Mouse (Mus musculus) heart, adult 2 months (tissue): ENCODE measurements at regions not wholly inside any gene's neighbourhood (a gene's known extent, or its start where the extent isn't known, plus 50 kb on each side); places are given as distances from the start of the nearest gene placed in this dataset.

Experiments
- DNase-seq, 2 experiments: peaks; one replicate each; pipeline ENCODE4 v3.0.0; 2021
- H3K27ac ChIP-seq: fragments of 200-600 bp; 2 replicates; pipeline ENCODE4 v1.8.1; 2022
- H3K27me3 ChIP-seq: fragments of 200-500 bp; 2 replicates; pipeline ENCODE4 v1.6.1; 2012; ENCODE audit warnings: mild to moderate bottlenecking, low read length, inconsistent platforms, mixed read lengths; ENCODE audit not compliant: control insufficient read depth, insufficient read depth
- H3K36me3 ChIP-seq: fragments of 200-500 bp; 2 replicates; pipeline ENCODE4 v1.6.1; 2012; ENCODE audit warnings: low read length, inconsistent platforms; ENCODE audit not compliant: control insufficient read depth, insufficient read depth
- H3K4me1 ChIP-seq: fragments of 200-500 bp; 2 replicates; pipeline ENCODE4 v1.6.1; 2011; ENCODE audit warnings: low read length; ENCODE audit not compliant: control insufficient read depth, insufficient read depth
- H3K4me3 ChIP-seq: fragments of 200-600 bp; 2 replicates; pipeline ENCODE4 v1.8.1; 2022
- H3K79me2 ChIP-seq: fragments of 200-500 bp; replicated peaks from 2 replicates; pipeline ENCODE4 v1.6.1; 2012; ENCODE audit warnings: mild to moderate bottlenecking, inconsistent platforms, low read length, moderate library complexity, mixed read lengths; ENCODE audit not compliant: control insufficient read depth, insufficient read depth
- H3K9ac ChIP-seq: fragments of 200-500 bp; 2 replicates; pipeline ENCODE4 v1.6.1; 2012; ENCODE audit warnings: low read depth, mild to moderate bottlenecking, control low read depth, inconsistent platforms, low read length, mixed read lengths
- CTCF ChIP-seq: fragments of 200-600 bp; IDR thresholded peaks from 2 replicates; pipeline ENCODE4 v1.8.1; 2022; ENCODE audit warnings: antibody characterized with exemption, mild to moderate bottlenecking, moderate library complexity
- EP300 ChIP-seq: fragments of 200-500 bp; IDR thresholded peaks from 2 replicates; pipeline ENCODE4 v1.6.1; 2011; ENCODE audit warnings: low read depth, low read length, control low read depth; ENCODE audit not compliant: insufficient read depth
- POLR2A ChIP-seq: fragments of 200-500 bp; IDR thresholded peaks from 2 replicates; pipeline ENCODE4 v1.6.1; 2011; ENCODE audit warnings: mild to moderate bottlenecking, low read depth, low read length, control low read depth; ENCODE audit not compliant: insufficient read depth
- WGBS: fragments of 180-500 bp; shearing (Covaris S2); methylation state at CpG from one replicate; pipeline ENCODE4 v1.1.7; 2018; 5-methylcytosine and 5-hydroxymethylcytosine counted together
- intact Hi-C: fragments of 180-260 bp; cut with DNase I; formaldehyde crosslinking; loops from one replicate; pipeline ENCODE4 v1.15.1; 2025

DNA sequence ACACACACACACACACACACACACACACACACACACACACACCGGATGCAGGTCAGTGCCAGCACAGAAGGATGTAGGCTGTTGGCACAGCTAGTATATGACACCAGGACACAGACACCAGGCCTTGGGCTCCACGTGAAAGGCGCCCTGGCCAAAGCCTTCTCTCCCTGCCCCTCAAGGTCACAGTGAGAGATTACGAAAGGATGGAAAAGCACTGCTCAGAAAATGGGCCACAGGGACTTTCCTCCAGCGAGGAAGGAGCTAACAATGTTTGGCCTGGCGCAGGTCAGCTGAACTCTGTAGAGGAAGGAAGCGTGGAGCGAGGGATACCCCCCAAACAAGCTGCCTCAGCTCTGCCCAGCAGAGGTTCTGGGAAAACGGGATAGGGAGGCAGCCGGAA, 161.0 kb downstream of the Ly86 start:
- 31% methylated on average over 10 of the region's 10 CpGs for WGBS
- intact Hi-C loops, result no loop called here
- H3K36me3 ChIP-seq, result no peaks in the 10 kb centered on the region; the same call in 1 of the 2 replicates
- H3K4me1 ChIP-seq, result peaks cover 30% of the 10 kb centered on the region
- peak overlapping the region; percentile 87 for H3K27ac ChIP-seq
- no peaks in the 10 kb centered on the region for H3K27me3 ChIP-seq
- peak; percentile 55 to 75 for DNase-seq
- H3K79me2 ChIP-seq, result no peaks in the 10 kb centered on the region
- H3K9ac ChIP-seq, result no peak overlapping the region
- no peak overlapping the region for H3K4me3 ChIP-seq
- TF ChIP-seq EP300 (peak; percentile 58), CTCF (no peak)

DNA sequence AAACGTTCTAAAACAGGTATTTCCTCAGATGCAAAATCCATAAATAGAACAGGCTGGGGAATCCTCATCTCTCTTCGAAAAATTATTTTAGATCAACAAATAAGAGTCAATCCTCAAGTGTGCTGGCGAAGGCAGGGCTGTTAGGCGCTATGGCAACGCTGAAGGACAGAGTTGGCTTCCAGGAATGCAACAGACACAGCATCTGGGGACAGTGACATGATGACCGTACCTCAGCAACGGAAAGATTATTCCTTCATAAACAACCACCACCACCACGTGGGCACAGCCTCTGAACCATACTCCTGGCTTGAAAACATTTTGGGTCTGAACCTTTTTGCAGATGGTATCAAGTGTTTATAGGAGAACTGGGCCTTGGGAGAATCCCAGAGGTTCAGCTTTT, 161.7 kb downstream of the Ly86 start:
- H3K4me3 ChIP-seq, result no peak overlapping the region
- peaks cover 30% of the 10 kb centered on the region for H3K4me1 ChIP-seq
- no peak for DNase-seq
- no peaks in the 10 kb centered on the region for H3K79me2 ChIP-seq
- TF ChIP-seq CTCF, result no peak
- TF ChIP-seq POLR2A, result no peak
- TF ChIP-seq EP300, result no peak
- peak overlapping the region; percentile 87 for H3K27ac ChIP-seq
- intact Hi-C loops, result no loop called here
- no peaks in the 10 kb centered on the region for H3K27me3 ChIP-seq
- WGBS, result 57% methylated on average over 8 of the region's 8 CpGs
- H3K9ac ChIP-seq, result no peak overlapping the region
- no peaks in the 10 kb centered on the region; the same call in 1 of the 2 replicates for H3K36me3 ChIP-seq

DNA sequence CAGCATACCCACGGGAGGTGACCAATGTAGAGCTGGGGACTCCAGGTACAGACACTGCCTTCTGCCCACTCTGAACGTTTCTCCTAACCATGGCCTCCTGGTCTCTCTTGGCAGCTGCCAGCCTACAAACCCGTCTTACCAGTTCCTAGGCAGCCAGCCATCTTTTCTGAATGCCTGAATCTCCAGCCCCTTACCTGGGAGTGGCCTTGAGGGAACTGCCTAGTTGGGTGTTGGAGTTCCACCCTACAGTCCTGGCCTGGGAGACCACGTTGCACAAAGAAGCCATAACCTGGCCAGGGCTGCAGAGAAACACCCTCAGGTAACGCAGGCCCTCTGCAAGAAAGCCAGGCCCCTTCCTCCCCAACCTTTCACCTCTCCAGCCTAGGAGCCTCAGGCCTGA, 162.1 kb downstream of the Ly86 start:
- intact Hi-C loops, result no loop called here
- Histone ChIP-seq H3K4me3 (no peak overlapping the region), H3K36me3 (no peaks in the 10 kb centered on the region; the same call in 1 of the 2 replicates), H3K9ac (no peak overlapping the region), H3K4me1 (peaks cover 30% of the 10 kb centered on the region), H3K27me3 (no peaks in the 10 kb centered on the region), H3K27ac (peak overlapping the region; percentile 87), H3K79me2 (no peaks in the 10 kb centered on the region)
- no peak for DNase-seq
- WGBS, result 54% methylated on average over 5 of the region's 5 CpGs
- no peak for TF ChIP-seq EP300
- TF ChIP-seq CTCF, result no peak
- no peak for TF ChIP-seq POLR2A

DNA sequence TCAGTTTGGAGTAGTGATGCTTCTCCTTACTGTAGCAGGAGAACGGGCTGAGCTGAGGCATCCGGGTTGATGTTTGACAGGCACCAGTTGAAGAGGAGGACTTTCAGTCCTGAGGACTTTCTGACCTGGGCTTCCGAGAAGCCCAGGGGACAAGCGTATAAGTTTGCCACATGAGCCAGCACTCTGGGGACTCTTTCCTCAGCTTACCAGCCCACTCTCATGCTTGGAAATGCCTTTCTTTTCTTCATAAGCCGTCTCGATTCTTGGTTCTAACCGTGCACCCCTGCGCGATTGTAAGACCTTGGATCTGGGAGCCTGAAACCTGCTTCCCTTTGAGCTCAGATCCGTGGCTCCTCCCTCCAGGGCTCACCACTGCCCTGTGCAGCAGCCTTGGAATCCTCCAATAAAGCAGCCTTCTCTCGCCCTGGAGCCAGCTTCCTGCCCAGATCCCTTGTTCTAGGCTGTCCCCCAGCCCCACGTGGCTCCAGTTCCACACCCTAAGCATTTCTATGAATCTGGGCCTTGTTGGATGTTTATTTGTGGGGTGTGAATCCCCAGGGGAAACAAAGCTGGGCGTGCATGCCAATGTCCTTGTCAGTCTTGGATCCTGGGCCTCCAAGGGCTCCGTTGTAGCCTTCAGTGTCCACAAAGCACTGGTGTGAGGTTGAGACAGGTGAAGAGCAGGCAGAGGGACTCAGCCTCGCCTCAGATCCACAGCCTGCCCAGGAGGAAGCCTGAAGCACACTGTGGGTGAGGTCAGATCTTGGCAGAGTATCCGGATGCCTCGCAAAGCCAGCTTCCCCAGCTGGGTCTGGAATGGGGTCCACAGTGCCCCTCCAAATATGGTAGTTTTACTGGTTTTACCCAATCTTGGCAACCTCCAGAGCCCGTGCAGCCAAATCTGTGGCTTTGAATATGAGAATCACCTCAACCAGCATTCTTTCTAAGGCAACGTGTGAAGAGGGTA, 163.7 kb downstream of the Ly86 start:
- H3K4me3 ChIP-seq, result no peak overlapping the region
- no peaks in the 10 kb centered on the region; the same call in 1 of the 2 replicates for H3K36me3 ChIP-seq
- no peaks in the 10 kb centered on the region for H3K27me3 ChIP-seq
- H3K79me2 ChIP-seq, result no peaks in the 10 kb centered on the region
- DNase-seq, result peak; percentile 51 to 55
- H3K4me1 ChIP-seq, result peaks cover 30% of the 10 kb centered on the region
- TF ChIP-seq POLR2A (no peak), CTCF (no peak), EP300 (no peak)
- peak overlapping the region; percentile 87 for H3K27ac ChIP-seq
- intact Hi-C loops, result no loop called here
- WGBS, result 35% methylated on average over 19 of the region's 19 CpGs
- H3K9ac ChIP-seq, result peak overlapping the region; percentile 7; the same call in 1 of the 2 replicates

DNA sequence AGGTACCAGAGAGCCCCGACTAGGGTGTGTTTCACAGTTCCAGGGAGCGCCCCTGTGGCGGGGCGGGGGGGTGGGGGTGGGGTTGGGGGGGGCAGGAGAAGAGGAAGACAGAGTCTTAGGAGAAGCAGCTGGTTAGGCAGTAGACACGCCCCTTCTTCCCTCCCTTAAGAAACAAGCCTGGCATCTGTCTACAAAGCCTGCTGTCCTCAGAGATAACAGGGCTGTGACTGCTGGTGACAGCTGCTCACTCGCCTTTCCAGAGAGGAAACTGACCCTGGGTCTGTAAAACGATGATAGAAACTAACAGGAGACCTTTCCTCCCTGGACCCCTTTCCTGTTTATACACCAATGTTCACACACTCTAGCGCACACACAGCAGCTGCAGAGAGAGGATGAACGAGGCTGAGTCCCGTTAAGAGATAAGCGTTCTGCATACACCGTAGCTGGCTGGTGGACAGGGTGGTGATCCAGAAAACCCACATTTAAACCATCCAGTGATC, 164.4 kb downstream of the Ly86 start:
- no peak overlapping the region for H3K9ac ChIP-seq
- H3K4me3 ChIP-seq, result no peak overlapping the region
- peaks cover 30% of the 10 kb centered on the region for H3K4me1 ChIP-seq
- no peaks in the 10 kb centered on the region; the same call in 1 of the 2 replicates for H3K36me3 ChIP-seq
- H3K79me2 ChIP-seq, result no peaks in the 10 kb centered on the region
- TF ChIP-seq EP300 (0 out of 2 replicates have a peak, but pooled peaks have one; percentile 38), CTCF (no peak), POLR2A (0 out of 2 replicates have a peak, but pooled peaks have one; percentile 35)
- 17% methylated on average over 12 of the region's 12 CpGs for WGBS
- H3K27me3 ChIP-seq, result no peaks in the 10 kb centered on the region
- peak; percentile 42 to 53 for DNase-seq
- intact Hi-C loops, result no loop called here
- H3K27ac ChIP-seq, result peak overlapping the region; percentile 87

DNA sequence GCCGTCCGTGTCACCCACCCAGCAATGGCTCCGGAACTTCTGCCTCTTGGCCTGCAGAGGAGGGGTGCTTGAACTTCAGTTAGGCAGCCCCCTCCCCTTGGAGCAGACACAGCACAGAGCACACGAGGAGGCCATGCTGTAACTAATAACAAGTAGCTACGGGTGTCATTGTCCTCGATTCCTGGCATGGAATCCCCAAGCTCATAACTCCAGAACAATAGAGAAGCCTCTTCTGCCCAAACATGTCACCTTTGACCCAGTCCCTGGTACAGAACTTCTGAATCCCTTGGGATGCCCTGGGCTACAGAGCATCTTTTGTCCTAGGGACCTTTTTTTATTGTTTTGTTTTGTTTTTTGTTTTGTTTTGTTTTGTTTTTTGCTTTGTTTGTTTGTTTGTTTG, 165.5 kb downstream of the Ly86 start:
- DNase-seq, result peak in 1 of 2 experiments; percentile 37
- WGBS, result 69% methylated on average over 6 of the region's 6 CpGs
- H3K36me3 ChIP-seq, result no peaks in the 10 kb centered on the region; the same call in 1 of the 2 replicates
- H3K27me3 ChIP-seq, result no peaks in the 10 kb centered on the region
- intact Hi-C loops, result loop anchor here (5.0 kb wide), 1 partner anchor 33 kb away; no protein-coding TSS in a partner anchor
- H3K27ac ChIP-seq, result peak overlapping the region; percentile 87
- TF ChIP-seq POLR2A, result no peak
- no peak for TF ChIP-seq EP300
- TF ChIP-seq CTCF, result no peak
- H3K4me1 ChIP-seq, result peaks cover 36% of the 10 kb centered on the region
- H3K79me2 ChIP-seq, result no peaks in the 10 kb centered on the region
- H3K9ac ChIP-seq, result no peak overlapping the region
- no peak overlapping the region for H3K4me3 ChIP-seq
